Mouse (Mus musculus) kidney, adult 2 months (tissue): ENCODE data around the gene Nrk.

ENCODE experiments used
- CTCF ChIP-seq: fragments of 200-500 bp; conservative IDR thresholded peaks from 2 replicates; pipeline ENCODE4 v1.5.1; 2011; ENCODE audit warnings: low read depth, mild to moderate bottlenecking, control low read depth, low read length, moderate library complexity, mixed read lengths; ENCODE audit not compliant: insufficient read depth, insufficient read length
- POLR2A ChIP-seq: fragments of 200-500 bp; IDR thresholded peaks from one replicate; pipeline ENCODE4 v1.6.1; 2011; ENCODE audit warnings: low read depth, low read length, control low read depth

DNA sequence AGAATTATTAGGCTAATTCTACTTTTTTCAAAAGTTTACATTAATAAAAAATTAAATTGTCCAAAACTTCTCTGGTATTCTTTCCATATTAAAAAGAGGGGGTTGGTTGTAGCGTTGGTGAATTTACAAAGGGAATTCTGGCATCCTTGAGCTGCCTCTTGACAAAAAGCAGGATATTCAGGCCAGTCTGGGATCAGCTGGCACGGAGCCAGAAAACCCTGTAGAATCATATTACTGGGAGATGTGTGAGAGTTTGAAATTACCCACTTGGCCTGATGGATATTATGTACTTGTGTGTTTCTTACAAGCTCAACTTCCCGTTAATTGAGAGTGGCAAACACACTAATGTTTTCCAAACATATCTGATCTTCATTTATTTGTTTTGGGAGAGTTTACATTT lies 46.5 kb downstream of the Nrk start:
- no peak for TF ChIP-seq POLR2A
- TF ChIP-seq CTCF, result no peak
